Mouse (Mus musculus): ENCODE results near the gene Ubxn11. TPM values are rescaled to one million over a fixed set of nuclear protein-coding genes. Genes with fewer than 3 reads are reported as not detected.

The Ubxn11 gene
- total RNA-seq, 4 experiments from 2014 or later: 1.5 to 3.5 (median 2.5) TPM

GRCm38 (mm10) chr4:134118126-134118800 lies 15.9 kb downstream of the Ubxn11 start:
- DNase-seq (ENCODE audit: low spot score): no peak

- no peak for DNase-seq (ENCODE audit: low spot score)
Observed at GRCm38 (mm10) chr4:134119042-134119441, 16.7 kb downstream of the Ubxn11 start.

- DNase-seq (ENCODE audit: low spot score): no peak
Observed at GRCm38 (mm10) chr4:134119644-134120043, 17.3 kb downstream of the Ubxn11 start.

GRCm38 (mm10) chr4:134120192-134120805 lies 17.9 kb downstream of the Ubxn11 start:
- no peak for DNase-seq (ENCODE audit: low spot score)

- DNase-seq (ENCODE audit: low spot score): no peak
Observed at GRCm38 (mm10) chr4:134120916-134121315, 18.5 kb downstream of the Ubxn11 start.

GRCm38 (mm10) chr4:134121571-134121970 lies 19.2 kb downstream of the Ubxn11 start:
- no peak for DNase-seq (ENCODE audit: low spot score)

- no peak for DNase-seq (ENCODE audit: low spot score)
Observed at GRCm38 (mm10) chr4:134122281-134122680, 19.9 kb downstream of the Ubxn11 start.

GRCm38 (mm10) chr4:134123147-134123546 lies 20.8 kb downstream of the Ubxn11 start:
- DNase-seq (ENCODE audit: low spot score): no peak

- no peak for DNase-seq (ENCODE audit: low spot score)
Observed at GRCm38 (mm10) chr4:134123680-134124551, 21.5 kb downstream of the Ubxn11 start.

- DNase-seq (ENCODE audit: low spot score): no peak
Observed at GRCm38 (mm10) chr4:134125383-134126060, 23.2 kb downstream of the Ubxn11 start.

- DNase-seq (ENCODE audit: low spot score): no peak
Observed at GRCm38 (mm10) chr4:134126300-134127120, 24.1 kb downstream of the Ubxn11 start.

- DNase-seq (ENCODE audit: low spot score): no peak
Observed at GRCm38 (mm10) chr4:134127121-134127455, 24.7 kb downstream of the Ubxn11 start.

GRCm38 (mm10) chr4:134127793-134128192 lies 25.4 kb downstream of the Ubxn11 start:
- DNase-seq (ENCODE audit: low spot score): no peak

- peak; percentile 89 for DNase-seq (ENCODE audit: low spot score)
Observed at GRCm38 (mm10) chr4:134128221-134128982, 26.0 kb downstream of the Ubxn11 start, which contains the start of gene Sh3bgrl3. TSS of gene Sh3bgrl3 (minus strand) at chr4:134128789.

GRCm38 (mm10) chr4:134128983-134129362 lies 26.6 kb downstream of the Ubxn11 start:
- no peak for DNase-seq (ENCODE audit: low spot score)

- DNase-seq (ENCODE audit: low spot score): no peak
Observed at GRCm38 (mm10) chr4:134129482-134129881, 27.1 kb downstream of the Ubxn11 start.

- DNase-seq (ENCODE audit: low spot score): no peak
Observed at GRCm38 (mm10) chr4:134132117-134132516, 29.7 kb downstream of the Ubxn11 start.

GRCm38 (mm10) chr4:134132519-134133095 lies 30.2 kb downstream of the Ubxn11 start:
- DNase-seq (ENCODE audit: low spot score): no peak

GRCm38 (mm10) chr4:134136280-134136926 lies 34.0 kb downstream of the Ubxn11 start:
- DNase-seq (ENCODE audit: low spot score): no peak

Data from heart, adult 8-10 months (tissue).